Mouse (Mus musculus) yolk sac, embryonic 10.5 days (tissue): ENCODE measurements around the gene Cisd2.

Experiments used
- DNase-seq: peaks from one replicate; pipeline ENCODE4 v3.0.0-alpha.2; 2017; ENCODE audit warnings: low spot score

Gene Cisd2

GRCm38 (mm10) chr3:135423608-135424212 lies at the start of gene Cisd2:
Cisd2 (minus strand) TSS chr3:135423925.
- no peak for DNase-seq

GRCm38 (mm10) chr3:135470823-135471222 lies 47.1 kb upstream of the Cisd2 start:
- no peak for DNase-seq

DNA sequence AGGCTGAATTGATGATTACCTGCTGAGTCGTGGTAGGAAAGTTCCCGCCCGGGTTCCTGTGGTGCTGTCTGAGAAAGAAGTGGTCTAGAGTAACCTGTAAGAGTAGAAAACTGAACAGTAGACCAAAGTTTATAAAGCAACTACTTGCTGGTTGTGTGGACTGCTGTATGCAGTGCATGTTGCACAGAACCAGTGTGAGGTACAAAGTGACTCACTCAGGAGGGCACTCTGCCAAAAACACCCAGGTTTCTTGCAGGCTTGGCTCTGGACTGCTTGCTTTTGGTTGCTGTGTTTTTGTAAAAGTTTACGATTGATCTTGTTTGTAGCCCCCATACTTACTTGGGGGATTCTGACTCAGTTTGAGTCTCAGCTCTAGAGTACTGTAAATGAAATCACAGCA lies 46.2 kb upstream of the Cisd2 start:
- no peak for DNase-seq

DNA sequence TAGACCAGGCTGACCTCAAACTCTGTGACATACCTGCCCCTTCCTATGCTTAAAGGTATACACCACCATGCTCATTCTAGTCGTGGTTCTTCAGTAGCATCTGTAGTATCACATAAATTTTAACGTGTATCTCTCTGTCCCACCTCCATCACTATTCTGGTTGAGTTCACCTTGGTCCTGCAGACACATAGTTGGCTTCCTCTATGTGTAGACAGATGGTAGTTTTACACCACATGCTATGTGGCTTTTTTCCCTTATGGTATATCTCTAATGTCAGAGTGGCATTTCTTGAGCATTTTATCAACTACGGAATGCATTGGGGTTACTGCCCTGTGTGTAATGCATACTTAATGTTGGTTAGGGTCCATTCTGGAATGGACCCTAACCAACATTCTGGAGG lies 45.4 kb upstream of the Cisd2 start:
- no peak for DNase-seq

DNA sequence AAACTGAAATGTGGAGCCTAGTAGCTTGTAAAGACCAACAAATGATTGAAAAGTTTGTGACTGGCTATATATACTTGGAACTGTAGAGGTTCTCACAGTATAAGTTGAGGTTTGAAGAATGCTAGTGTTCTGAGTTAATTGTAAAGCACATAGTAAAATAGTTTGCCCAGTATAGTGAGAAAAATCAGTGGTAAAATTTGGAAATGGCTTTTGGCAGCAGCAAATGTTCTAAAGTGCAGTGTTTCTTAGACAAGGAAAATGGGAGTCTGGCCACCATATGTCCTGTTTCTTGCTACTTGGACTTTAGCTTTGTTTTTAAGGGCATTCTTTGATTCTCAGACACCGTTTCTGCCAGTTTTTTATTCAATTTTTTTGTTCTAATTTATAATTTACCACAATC lies 44.7 kb upstream of the Cisd2 start:
- DNase-seq: no peak

GRCm38 (mm10) chr3:135458981-135459380 lies 35.3 kb upstream of the Cisd2 start:
- no peak for DNase-seq

- DNase-seq: no peak
Measured at GRCm38 (mm10) chr3:135444930-135445329, 21.2 kb upstream of the Cisd2 start.

GRCm38 (mm10) chr3:135440621-135441020 lies 16.9 kb upstream of the Cisd2 start:
- DNase-seq: peak; percentile 8

DNA sequence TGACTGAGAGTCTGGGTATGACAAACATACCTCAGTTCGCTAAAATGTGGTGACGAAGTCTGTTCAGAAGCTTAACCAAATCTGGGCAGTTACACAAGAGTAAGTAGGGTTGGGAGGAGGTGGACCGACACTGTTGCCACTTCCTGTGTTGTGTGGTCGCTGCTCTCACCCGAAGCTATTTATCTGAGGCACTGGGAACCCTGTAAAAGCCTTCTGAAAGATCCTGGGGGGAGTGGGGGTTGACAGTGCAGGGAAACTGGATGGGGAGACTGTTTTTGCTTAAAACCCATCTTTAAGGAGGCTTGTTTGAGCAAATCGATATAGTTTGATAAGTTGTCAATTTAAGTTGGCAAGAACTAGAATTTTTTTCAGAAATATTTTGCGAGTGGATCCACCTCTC lies 16.5 kb upstream of the Cisd2 start:
- peak; percentile 45 for DNase-seq

GRCm38 (mm10) chr3:135439651-135440050 lies 15.9 kb upstream of the Cisd2 start:
- no peak for DNase-seq

GRCm38 (mm10) chr3:135438913-135439531 lies 15.3 kb upstream of the Cisd2 start:
- DNase-seq: peak; percentile 91

- peak; percentile 96 for DNase-seq
Measured at GRCm38 (mm10) chr3:135438531-135438912, 14.8 kb upstream of the Cisd2 start.

DNA sequence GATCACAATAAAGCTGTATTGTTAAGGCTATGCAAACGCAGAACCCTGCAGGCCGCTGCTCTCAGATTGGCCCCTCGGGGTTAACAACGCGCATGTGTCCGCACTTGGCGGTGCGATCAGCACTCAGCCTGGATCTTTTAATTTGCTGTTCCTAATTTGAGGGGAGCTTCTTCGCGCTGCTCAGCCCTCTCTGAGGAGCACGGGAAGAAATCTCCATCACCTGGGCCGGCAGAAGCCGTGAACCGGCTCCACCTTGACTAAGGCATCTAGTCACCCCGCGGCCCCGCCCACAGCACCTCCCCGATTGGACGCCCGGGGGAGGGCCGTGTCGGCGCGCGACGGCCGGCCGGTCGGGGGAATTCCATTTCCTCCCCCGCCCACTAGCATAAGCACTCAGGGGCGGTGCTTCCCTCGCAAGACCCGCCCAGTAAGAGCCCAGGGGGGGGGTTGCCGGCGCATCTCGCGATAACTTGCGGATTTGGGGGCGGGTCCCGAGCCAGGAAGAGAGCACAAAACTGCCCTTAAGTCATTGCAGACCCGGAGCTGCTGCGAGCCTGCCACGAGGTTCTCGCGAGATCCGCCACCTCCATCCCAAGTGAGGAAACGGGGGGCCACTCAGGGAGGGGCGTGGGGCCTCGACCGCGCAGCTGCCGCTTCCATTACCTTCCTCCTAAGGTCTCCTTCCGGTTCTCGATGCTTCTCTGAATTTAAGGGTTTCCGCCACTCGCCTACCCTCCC lies 14.2 kb upstream of the Cisd2 start, which contains the start of gene Ube2d3:
TSS of gene Ube2d3 (plus strand) at position 392 of the 738 bp plus-strand sequence.
- DNase-seq: peak; percentile 100

DNA sequence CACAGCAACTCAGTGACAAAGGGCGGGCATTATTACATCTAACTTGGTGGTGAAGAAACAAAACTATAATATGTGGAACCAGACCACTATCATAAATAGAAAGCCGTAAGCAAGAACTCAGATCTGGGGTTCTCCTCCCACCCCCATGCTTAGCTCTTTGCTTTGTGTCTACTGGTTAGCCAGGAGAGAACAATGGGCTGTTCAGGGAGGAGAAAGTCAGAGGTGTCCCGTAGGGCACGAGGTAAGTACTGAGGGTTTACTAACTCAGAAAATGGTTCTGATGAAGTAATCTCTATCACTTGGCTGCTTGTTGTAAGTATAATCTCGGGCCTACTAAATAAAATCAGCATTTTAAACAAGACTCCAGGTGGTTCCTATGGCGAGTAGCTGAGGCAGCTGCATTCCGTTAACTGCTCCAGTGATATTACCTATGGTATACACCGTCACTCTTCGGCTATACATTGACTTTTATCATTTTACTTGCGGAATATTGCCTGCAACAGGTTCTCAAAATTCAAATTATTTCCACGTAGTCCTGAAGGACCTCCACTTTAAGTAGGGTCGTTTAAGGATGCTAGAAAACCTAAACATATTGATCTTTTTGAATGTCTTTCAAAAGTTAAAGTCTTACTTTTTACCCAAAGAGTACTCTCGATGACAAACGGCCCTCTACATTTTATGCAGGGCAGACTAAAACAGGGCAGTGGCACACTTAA lies 13.3 kb upstream of the Cisd2 start:
- no peak for DNase-seq

DNA sequence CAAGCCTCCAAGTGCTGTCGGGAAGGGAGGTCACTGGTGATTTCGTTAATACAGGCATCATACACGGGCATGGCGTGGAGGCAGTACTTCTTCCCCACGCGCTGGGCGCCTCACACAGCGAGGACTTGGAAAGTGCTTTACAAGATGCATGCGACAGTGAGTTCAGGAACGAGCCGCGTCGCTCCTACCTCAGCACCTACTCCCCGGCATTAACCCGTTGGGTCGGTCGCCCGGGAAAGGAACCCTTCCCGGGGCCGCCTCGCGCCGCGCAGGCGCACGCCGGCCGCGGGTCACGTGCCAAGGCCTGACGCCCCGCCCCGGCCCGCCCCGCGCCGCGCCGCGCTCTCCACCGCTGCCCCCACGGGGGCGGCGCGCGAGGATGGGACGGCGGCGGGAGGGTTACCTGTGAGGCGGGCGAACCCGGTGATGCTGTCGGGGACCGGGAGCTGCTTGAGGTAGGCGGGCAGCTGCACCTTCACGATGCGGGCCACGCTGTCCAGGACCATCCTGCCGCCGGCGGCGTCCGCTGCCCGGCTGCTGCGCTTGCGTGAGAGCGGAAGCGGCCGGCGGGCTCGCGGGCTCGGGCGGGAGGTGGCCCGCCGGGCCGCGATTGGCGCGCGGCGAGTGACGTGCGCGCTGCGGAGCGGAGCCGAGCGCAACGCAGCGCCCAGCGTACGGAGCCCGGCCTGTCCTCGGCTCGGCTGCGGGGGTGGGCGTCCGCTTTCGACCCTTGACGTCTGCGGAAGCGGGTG lies 693 bp downstream of the Cisd2 start:
- DNase-seq: peak; percentile 88

GRCm38 (mm10) chr3:135422232-135422855 lies 1.4 kb downstream of the Cisd2 start:
- no peak for DNase-seq

- no peak for DNase-seq
Measured at GRCm38 (mm10) chr3:135421310-135421594, 2.5 kb downstream of the Cisd2 start.

- no peak for DNase-seq
Measured at GRCm38 (mm10) chr3:135420542-135421309, 3.0 kb downstream of the Cisd2 start.

GRCm38 (mm10) chr3:135417799-135418198 lies 5.9 kb downstream of the Cisd2 start:
- no peak for DNase-seq

DNA sequence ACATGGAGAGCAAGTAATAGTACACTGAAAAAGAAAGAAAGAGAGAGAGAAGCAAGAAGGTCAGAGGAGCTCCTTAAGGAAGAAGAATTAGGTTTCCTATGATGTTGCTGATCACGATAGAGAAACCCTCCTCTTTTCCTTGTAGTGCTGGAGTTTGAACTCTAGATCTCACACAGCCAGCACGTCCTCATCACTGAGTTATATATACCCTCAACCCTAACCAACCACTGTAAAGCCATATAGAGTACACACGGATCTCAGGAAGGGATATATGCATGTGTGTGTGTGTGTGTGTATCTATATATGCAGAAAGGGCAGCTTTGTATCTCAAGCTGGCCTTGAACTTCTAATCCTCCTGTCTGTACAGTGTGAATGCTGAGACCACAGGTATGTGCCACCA lies 6.5 kb downstream of the Cisd2 start:
- DNase-seq: no peak

GRCm38 (mm10) chr3:135411824-135412223 lies 11.9 kb downstream of the Cisd2 start:
- DNase-seq: no peak
